Mouse (Mus musculus) megakaryocyte-erythroid progenitor cell, adult 5-6 weeks (primary cell): ENCODE results near the gene Mfsd11. TPM values are rescaled to one million over a fixed set of nuclear protein-coding genes. Genes with fewer than 3 reads are reported as not detected.
"Not testable (repeated sequence)": the region's sequence is repeated elsewhere in the genome, so short reads cannot be mapped to it uniquely, and the experiment has no call there.

Source experiments
- ATAC-seq: replicated peaks from 2 replicates; pipeline ENCODE4 v1.8.0; 2016; ENCODE audit warnings: mild to moderate bottlenecking, inconsistent platforms; ENCODE audit not compliant: severe bottlenecking, poor library complexity, low FRiP score, low TSS enrichment
- total RNA-seq, 2 experiments: library from RNA; stranded (forward) in 1 of 2; stranded (reverse) in 1 of 2; fragments of 200-1000, 215-1000 nt in 1 of 2; fragments of >200 nt in 1 of 2; fragmentation: Nextera tagmentation in 1 of 2; gene quantifications; 2 replicates each; pipeline ENCODE4 v1.2.3; 2014 to 2017

Gene Mfsd11
- total RNA-seq, 2 experiments from 2014 or later, result 7.2 to 17.2 TPM

DNA sequence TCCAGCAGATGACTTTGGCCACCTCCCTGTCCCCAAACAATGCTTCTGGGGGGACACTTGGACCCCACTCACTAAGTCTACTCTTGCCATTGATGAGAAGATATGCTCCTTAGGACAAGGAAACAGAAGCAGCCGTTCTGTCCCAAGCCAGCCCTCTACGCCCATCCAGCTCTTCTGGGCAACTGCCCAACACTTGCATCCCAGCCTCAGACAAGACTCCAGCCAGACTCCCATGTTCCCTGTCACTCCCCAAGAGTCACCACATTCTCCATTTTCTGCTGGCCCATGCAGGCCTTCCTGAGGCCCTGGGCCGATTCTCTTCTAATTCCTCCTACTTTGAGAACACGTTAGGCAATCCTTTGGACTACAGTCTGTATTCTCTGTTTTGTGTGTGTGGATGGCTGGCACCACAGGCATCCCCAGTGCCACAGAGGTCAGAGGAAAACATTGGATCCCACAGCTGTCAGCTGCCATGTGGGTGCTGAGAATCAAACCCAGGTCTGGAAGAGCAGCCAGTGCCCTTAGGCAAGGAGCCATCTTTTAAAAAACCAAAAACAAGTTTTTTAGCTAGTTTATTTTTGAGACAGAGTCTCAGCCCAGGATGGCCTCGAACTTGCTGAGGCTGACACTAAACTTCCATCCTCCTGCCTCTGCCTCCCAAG lies 32.2 kb upstream of the Mfsd11 start:
- ATAC-seq, result no peak

GRCm38 (mm10) chr11:116821057-116821940 lies 30.9 kb upstream of the Mfsd11 start:
- no peak for ATAC-seq

DNA sequence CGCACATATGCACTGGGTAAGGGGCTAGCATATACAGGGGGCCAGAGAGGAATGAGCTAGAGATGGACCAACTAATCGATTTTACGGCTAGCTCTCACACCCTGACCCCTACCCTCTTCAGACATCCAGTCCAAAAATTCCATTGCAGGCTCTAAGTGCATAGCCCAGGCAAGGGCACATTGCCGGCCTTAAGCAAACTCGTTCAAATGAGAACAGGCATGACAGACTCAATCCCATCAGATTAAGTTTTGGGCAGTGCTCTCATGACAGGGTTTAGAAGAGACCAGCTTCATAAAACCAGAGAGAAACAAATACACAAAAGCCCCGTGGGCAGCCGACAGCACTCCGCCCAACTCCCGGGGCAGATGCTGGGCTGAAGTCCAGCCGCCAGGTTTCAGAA lies 30.0 kb upstream of the Mfsd11 start:
- ATAC-seq, result no peak

- no peak for ATAC-seq
Measured at GRCm38 (mm10) chr11:116822626-116823025, 29.6 kb upstream of the Mfsd11 start.

DNA sequence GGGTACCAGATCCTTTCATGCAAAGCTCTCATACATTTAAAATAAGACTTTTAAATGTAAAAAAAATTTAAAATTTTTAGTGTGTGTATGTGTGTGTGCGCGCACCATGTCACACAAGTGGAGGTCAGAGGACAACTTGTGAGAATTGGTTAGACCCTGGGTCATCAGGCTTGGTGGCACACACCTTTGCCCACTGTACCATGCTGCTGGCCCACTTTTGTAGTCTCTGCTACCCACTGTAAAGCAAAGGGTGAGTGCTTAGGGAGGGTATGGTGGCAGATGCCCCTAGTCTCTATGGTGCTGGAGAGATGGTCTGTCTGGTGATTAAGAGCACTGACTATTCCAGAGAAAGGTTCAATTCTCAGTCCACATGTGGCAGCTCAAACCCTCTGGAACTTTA lies 29.0 kb upstream of the Mfsd11 start:
- ATAC-seq, result no peak

DNA sequence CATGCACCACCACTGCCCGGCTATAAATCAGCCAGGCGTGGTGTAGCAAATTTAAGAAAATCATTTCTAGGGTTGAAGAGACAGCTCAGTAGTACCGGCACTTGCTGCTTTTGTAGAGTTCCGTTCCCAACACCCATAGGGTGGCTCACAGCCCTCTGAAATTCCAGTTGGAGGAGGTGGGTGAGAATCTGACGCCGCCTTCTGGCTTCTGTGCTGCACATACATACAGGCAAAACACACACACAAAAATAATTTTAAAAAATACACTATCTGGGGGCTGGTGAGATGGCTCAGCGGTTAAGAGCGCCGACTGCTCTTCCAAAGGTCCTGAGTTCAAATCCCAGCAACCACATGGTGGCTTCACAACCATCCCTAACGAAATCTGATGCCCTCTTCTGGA lies 28.4 kb upstream of the Mfsd11 start:
- ATAC-seq, result not testable (repeated sequence)

- no peak for ATAC-seq
Measured at GRCm38 (mm10) chr11:116825230-116825629, 27.0 kb upstream of the Mfsd11 start.

GRCm38 (mm10) chr11:116826550-116827504 lies 25.4 kb upstream of the Mfsd11 start:
- ATAC-seq, result no peak

- no peak; the same call in 1 of the 2 replicates for ATAC-seq
Measured at GRCm38 (mm10) chr11:116827534-116828165, 24.6 kb upstream of the Mfsd11 start, which contains the start of gene Mxra7. Gene Mxra7, minus strand, starts transcription at chr11:116828046.

- no peak for ATAC-seq
Measured at GRCm38 (mm10) chr11:116832172-116832685, 20.0 kb upstream of the Mfsd11 start.

DNA sequence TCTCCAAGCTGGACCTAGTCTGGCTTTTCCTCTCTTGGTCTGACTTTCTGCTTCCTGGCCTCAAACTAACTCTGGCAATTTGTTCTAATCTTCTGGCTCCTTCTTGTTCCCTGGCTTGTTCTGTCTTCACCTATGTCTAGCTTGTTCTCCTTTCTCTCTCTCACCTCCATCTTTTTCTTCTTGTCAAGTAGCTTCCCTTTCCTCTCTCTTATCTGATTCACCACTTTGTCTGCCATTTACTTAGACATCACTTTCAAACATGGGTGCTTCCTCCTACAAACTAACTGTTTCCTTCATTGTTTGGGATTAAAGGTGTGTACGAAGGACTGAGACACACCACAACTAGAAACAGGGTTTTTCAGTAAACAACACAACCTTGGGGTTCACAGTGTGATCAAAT lies 17.3 kb upstream of the Mfsd11 start:
- no peak for ATAC-seq

- no peak for ATAC-seq
Measured at GRCm38 (mm10) chr11:116836283-116836682, 16.0 kb upstream of the Mfsd11 start.

- no peak for ATAC-seq
Measured at GRCm38 (mm10) chr11:116837441-116837840, 14.8 kb upstream of the Mfsd11 start.

GRCm38 (mm10) chr11:116838936-116839335 lies 13.3 kb upstream of the Mfsd11 start:
- no peak for ATAC-seq

- no peak for ATAC-seq
Measured at GRCm38 (mm10) chr11:116839601-116840000, 12.6 kb upstream of the Mfsd11 start.

DNA sequence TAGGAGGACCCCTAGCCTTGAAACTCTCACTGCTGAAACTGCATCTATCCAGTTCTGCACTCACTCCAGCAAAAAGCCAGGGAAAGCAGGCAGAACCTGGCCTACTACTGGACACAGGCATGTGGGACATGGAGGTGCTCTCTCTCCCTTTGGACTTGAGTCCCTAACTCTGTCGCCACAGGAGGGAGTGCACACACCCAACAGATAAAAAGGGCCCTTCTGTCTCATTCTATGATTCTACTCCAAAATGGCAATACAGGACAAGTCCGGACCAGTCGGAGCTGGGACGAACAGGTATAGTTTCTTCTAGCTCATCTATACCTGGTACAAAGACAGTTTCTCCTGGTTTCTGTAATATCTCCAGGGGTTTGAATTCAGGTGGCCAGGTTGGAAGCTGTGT lies 11.5 kb upstream of the Mfsd11 start:
- ATAC-seq, result no peak

GRCm38 (mm10) chr11:116842531-116843260 lies 9.5 kb upstream of the Mfsd11 start:
- ATAC-seq, result 0 out of 2 replicates have a peak, but pooled peaks have one; percentile 20
